Mouse (Mus musculus) bone marrow, adult 2 months (tissue): ENCODE measurements around the gene Olfr70.

ENCODE experiments used
- CTCF ChIP-seq: fragments of 200-500 bp; IDR thresholded peaks from 2 replicates; pipeline ENCODE4 v1.5.1; 2011; ENCODE audit warnings: low read length, control low read depth; ENCODE audit not compliant: control insufficient read depth, insufficient read depth
- POLR2A ChIP-seq: fragments of 200-500 bp; IDR thresholded peaks from 2 replicates; pipeline ENCODE4 v1.6.1; 2011; ENCODE audit warnings: low read depth, mild to moderate bottlenecking, control low read depth, low read length, borderline replicate concordance; ENCODE audit not compliant: control insufficient read depth

DNA sequence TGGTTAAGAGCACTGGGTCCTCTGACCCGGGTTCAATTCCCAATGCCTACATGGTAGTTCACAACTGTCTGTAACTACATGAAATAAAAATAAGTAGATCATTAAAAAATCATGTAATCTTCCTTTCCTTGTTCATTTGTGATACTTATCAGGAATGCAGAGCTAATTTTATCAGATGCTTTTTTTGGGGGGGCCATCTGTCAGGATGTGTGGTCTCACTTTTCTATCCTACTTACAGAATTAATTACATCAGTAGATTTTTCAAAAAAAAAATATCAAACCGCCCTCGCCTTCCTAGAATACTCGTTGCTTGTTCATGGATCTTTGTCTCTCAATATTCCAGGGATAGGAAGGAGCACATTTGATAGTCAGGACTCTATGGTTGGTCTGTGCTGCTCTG lies 21.6 kb upstream of the Olfr70 start:
- TF ChIP-seq CTCF (no peak), POLR2A (no peak)
